Mouse (Mus musculus) effector memory CD4-positive, alpha-beta T cell, adult 5 months (primary cell): Measurements from ENCODE around the gene Slc40a1. TPM values are rescaled to one million over a fixed set of nuclear protein-coding genes. Genes with fewer than 3 reads are reported as not detected.

Experiments used
- polyA plus RNA-seq: library from polyadenylated mRNA; unstranded; fragments of 100-300 nt; shearing (Covaris generic); gene quantifications from one replicate; pipeline ENCODE4 v1.2.1, GENCODE M21; 2017

The Slc40a1 gene
- 0.44 TPM for polyA plus RNA-seq

GRCm38 (mm10) chr1:45926393-45926763, at the start of gene Slc40a1:
Gene Slc40a1, minus strand, starts transcription at chr1:45926523.

GRCm38 (mm10) chr1:45890173-45890572, 36.1 kb downstream of the Slc40a1 start, which contains the start of gene Gm5269:
Gene Gm5269, minus strand, starts transcription at chr1:45890273.

Other genes with a start within 250 kb of the Slc40a1 start
- gene Wdr75, start 131.4 kb downstream of the Slc40a1 start, polyA plus RNA-seq: 41.2 TPM
- not detected for gene Gm5269, start 36.2 kb downstream of the Slc40a1 start, polyA plus RNA-seq
- gene Dnah7b, start 139.8 kb upstream of the Slc40a1 start, polyA plus RNA-seq: not detected